Mouse (Mus musculus): ENCODE results near the gene Adamts9. TPM values are rescaled to one million over a fixed set of nuclear protein-coding genes. Genes with fewer than 3 reads are reported as not detected.

The Adamts9 gene
- total RNA-seq, 2 experiments from 2014 or later, result 37.9 to 39.7 TPM

GRCm38 (mm10) chr6:92872766-92873165 is 70.5 kb downstream of the Adamts9 start:
- DNase-seq, result no peak
- intact Hi-C loops (cut with DNase I), result loop anchor here (5.0 to 10.0 kb wide), 3 partner anchors 85 to 672 kb away; no protein-coding TSS in a partner anchor

GRCm38 (mm10) chr6:92871813-92872212 is 71.5 kb downstream of the Adamts9 start:
- DNase-seq, result no peak
- intact Hi-C loops (cut with DNase I), result loop anchor here (5.0 to 10.0 kb wide), 3 partner anchors 85 to 673 kb away; no protein-coding TSS in a partner anchor

- DNase-seq, result peak; percentile 44 to 53
- intact Hi-C loops (cut with DNase I), result loop anchor here (2.0 to 10.0 kb wide), 4 partner anchors 19 to 675 kb away; no protein-coding TSS in a partner anchor
Measured at GRCm38 (mm10) chr6:92869582-92870219, 73.6 kb downstream of the Adamts9 start.

- intact Hi-C loops (cut with DNase I), result loop anchor here (2.0 kb wide), 1 partner anchor 18 kb away; no protein-coding TSS in a partner anchor
- peak; percentile 63 to 68 for DNase-seq
Measured at GRCm38 (mm10) chr6:92869089-92869581, 74.2 kb downstream of the Adamts9 start, which contains the start of gene Gm15737. Gm15737 (plus strand) TSS chr6:92869357.

GRCm38 (mm10) chr6:92862599-92862998 is 80.7 kb downstream of the Adamts9 start:
- no peak for DNase-seq
- intact Hi-C loops (cut with DNase I), result no loop called here

GRCm38 (mm10) chr6:92860285-92860912 is 82.9 kb downstream of the Adamts9 start:
- intact Hi-C loops (cut with DNase I), result no loop called here

GRCm38 (mm10) chr6:92858721-92859510 is 84.4 kb downstream of the Adamts9 start:
- intact Hi-C loops (cut with DNase I), result no loop called here
- no peak for DNase-seq

More at GRCm38 (mm10) chr6:92860285-92860912, 82.9 kb downstream of the Adamts9 start:
- no peak for DNase-seq

- intact Hi-C loops (cut with DNase I), result no loop called here
- DNase-seq, result no peak
Measured at GRCm38 (mm10) chr6:92857761-92858160, 85.5 kb downstream of the Adamts9 start.

GRCm38 (mm10) chr6:92854873-92855272 is 88.4 kb downstream of the Adamts9 start:
- intact Hi-C loops (cut with DNase I), result no loop called here
- DNase-seq, result no peak

GRCm38 (mm10) chr6:92850250-92850649 is 93.0 kb downstream of the Adamts9 start:
- intact Hi-C loops (cut with DNase I), result loop anchor here (2.0 kb wide), 1 partner anchor 19 kb away; the partner anchor contains the start of gene Gm15737
- peak; percentile 81 to 82 for DNase-seq

GRCm38 (mm10) chr6:92849208-92849607 is 94.1 kb downstream of the Adamts9 start:
- intact Hi-C loops (cut with DNase I), result no loop called here
- DNase-seq, result peak; percentile 41 to 55

GRCm38 (mm10) chr6:92846614-92847013 is 96.7 kb downstream of the Adamts9 start:
- DNase-seq, result no peak

GRCm38 (mm10) chr6:92845898-92846297 is 97.4 kb downstream of the Adamts9 start:
- intact Hi-C loops (cut with DNase I), result no loop called here
- no peak for DNase-seq

More at GRCm38 (mm10) chr6:92846614-92847013, 96.7 kb downstream of the Adamts9 start:
- intact Hi-C loops (cut with DNase I), result no loop called here

GRCm38 (mm10) chr6:92843474-92843873 is 99.8 kb downstream of the Adamts9 start:
- intact Hi-C loops (cut with DNase I), result no loop called here
- DNase-seq, result no peak

GRCm38 (mm10) chr6:92842000-92842399 is 101.3 kb downstream of the Adamts9 start:
- intact Hi-C loops (cut with DNase I), result no loop called here
- DNase-seq, result no peak

- no peak for DNase-seq
- intact Hi-C loops (cut with DNase I), result no loop called here
Measured at GRCm38 (mm10) chr6:92831106-92831505, 112.2 kb downstream of the Adamts9 start.

- DNase-seq, result no peak
- intact Hi-C loops (cut with DNase I), result no loop called here
Measured at GRCm38 (mm10) chr6:92829148-92829547, 114.1 kb downstream of the Adamts9 start.

GRCm38 (mm10) chr6:92827360-92827759 is 115.9 kb downstream of the Adamts9 start:
- no peak for DNase-seq
- intact Hi-C loops (cut with DNase I), result no loop called here

GRCm38 (mm10) chr6:92826561-92826960 is 116.7 kb downstream of the Adamts9 start:
- DNase-seq, result no peak
- intact Hi-C loops (cut with DNase I), result no loop called here

- intact Hi-C loops (cut with DNase I), result no loop called here
- DNase-seq, result no peak
Measured at GRCm38 (mm10) chr6:92823991-92824390, 119.3 kb downstream of the Adamts9 start.

GRCm38 (mm10) chr6:92822006-92822405 is 121.3 kb downstream of the Adamts9 start:
- DNase-seq, result no peak
- intact Hi-C loops (cut with DNase I), result no loop called here

All from heart, postnatal 14 days (tissue).